Mouse (Mus musculus) thymus, adult 18-20 months (tissue): Measurements from ENCODE around the gene Gm10188.

Experiments
- DNase-seq, 2 experiments: peaks; one replicate each; pipeline ENCODE4 v3.0.0; 2022; ENCODE audit warnings: mixed read lengths in 2 of 2

The Gm10188 gene

GRCm38 (mm10) chr1:132222166-132222565 is 7.4 kb downstream of the Gm10188 start:
- no peak for DNase-seq

DNA sequence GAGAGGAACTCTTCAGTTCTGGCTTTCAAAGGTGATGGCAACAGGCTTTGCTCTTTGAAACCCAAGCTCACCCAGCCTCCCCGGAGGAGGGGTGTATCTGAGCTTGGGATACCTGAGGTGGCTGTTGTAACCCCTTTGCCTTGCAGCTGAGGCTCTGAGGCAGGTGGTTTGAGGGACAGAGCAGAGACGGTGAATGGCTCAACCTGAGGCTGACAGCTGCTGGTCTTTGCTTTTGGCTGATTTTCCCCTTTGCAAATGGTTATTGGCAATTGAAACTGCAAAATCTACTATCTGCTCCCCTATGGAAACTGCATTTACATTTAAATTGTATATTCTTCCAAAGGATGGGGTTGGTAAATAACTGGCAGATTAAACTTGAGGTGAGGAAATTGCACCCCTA is 7.9 kb downstream of the Gm10188 start:
- no peak for DNase-seq

- no peak for DNase-seq
Measured at GRCm38 (mm10) chr1:132216276-132216675, 13.3 kb downstream of the Gm10188 start.

- DNase-seq, result no peak
Measured at GRCm38 (mm10) chr1:132213076-132213475, 16.5 kb downstream of the Gm10188 start.

DNA sequence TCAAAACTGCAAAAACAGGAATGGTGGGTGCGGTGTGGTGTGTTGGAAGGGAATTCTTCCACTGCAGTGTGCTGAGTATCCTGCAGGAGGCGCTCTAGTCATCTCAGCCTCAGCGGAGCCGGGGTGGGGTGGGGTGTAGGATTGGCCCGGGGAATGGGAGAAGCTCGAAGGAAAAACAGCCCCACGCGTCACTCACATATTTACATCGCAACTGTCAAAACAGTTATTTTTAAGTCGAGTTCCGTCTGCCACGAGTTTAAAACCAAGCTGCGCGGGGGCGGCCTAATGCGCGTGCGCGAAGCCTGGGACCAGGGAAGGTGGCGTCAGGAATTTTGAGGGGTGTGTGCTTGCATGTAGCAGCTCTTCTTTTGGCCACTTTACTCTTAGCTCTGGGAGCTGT is 17.3 kb downstream of the Gm10188 start:
- no peak for DNase-seq

- no peak for DNase-seq
Measured at GRCm38 (mm10) chr1:132211672-132212071, 17.9 kb downstream of the Gm10188 start.

DNA sequence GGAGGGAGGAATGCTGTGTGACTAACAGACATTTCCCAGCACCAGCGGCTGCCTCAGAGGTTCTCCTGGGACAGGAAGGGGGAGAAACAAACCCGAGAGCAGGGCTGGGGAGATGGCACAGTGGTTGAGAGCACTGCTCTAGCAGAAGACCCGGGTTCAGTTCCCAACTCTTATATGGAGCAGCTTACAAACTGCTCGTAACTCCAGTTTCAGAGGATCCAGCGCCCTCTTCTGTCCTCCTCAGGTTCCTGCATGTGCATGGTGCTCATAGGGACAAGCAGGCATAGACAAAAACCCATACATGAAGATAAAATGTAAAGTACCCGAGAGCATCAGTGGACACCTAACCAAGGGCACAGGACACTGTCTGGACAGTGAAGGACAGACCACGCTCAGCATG is 18.6 kb downstream of the Gm10188 start:
- no peak for DNase-seq

DNA sequence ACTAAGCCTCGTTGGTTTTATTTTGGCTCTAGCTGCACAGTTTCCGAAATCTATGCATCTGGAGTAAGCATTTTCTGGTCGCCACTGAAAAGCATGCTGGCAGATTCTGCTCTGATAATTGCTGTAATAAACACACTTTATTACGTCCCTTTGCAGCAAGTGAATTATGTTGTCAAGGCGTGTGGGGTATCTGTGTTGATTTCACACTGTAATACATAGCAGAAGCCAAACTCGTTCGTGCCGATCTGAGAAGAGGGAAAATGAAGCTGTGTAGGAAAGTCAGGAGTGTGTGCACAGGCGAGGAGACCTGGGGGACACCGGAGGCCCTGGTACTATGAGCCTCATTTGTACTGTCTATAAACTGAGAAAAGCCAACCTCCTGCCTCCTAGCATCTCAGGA is 20.2 kb downstream of the Gm10188 start:
- no peak for DNase-seq

DNA sequence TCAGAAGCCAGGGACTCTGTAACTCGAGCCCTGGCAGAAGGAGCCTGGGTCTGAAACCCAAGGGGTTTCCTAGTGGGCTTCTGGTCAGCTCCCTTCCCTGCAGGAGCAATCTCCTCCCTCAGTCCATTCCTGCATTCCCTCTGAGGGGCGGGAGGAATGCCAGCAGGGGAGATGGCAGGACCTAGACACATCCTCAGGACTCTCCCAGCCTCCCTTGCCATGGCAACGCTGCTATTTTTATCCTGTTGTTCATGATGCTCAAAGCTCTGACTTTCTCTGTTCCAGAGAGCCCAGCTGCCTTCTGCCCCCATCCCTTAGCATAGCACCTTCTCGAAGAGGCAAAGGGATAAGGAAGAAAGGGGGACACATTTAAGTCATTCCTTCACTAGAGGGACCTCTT is 21.4 kb downstream of the Gm10188 start:
- no peak for DNase-seq

- DNase-seq, result no peak
Measured at GRCm38 (mm10) chr1:132206828-132207227, 22.7 kb downstream of the Gm10188 start.

GRCm38 (mm10) chr1:132205958-132206357 is 23.6 kb downstream of the Gm10188 start:
- DNase-seq, result no peak

DNA sequence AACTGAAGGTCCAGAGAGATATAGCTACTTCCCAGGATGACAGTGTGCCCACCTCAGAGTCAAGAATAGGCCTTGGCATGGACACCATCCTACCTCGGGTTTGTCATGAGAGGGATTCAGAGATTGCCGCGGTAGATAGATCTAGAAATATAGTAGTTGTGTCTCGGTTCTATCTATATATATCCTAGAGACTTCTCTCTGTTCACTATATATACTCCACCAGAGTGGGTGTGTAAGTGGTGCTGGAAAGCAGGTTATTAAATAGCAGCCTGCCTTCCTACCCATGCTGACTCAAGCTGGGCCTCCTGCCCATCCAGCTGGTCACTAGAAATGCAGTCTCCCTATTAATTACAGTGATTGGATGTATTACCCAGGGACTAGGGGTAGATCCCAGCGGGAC is 26.8 kb downstream of the Gm10188 start:
- no peak for DNase-seq

GRCm38 (mm10) chr1:132201936-132202335 is 27.6 kb downstream of the Gm10188 start:
- DNase-seq, result no peak

- DNase-seq, result no peak
Measured at GRCm38 (mm10) chr1:132201511-132201860, 28.1 kb downstream of the Gm10188 start.

DNA sequence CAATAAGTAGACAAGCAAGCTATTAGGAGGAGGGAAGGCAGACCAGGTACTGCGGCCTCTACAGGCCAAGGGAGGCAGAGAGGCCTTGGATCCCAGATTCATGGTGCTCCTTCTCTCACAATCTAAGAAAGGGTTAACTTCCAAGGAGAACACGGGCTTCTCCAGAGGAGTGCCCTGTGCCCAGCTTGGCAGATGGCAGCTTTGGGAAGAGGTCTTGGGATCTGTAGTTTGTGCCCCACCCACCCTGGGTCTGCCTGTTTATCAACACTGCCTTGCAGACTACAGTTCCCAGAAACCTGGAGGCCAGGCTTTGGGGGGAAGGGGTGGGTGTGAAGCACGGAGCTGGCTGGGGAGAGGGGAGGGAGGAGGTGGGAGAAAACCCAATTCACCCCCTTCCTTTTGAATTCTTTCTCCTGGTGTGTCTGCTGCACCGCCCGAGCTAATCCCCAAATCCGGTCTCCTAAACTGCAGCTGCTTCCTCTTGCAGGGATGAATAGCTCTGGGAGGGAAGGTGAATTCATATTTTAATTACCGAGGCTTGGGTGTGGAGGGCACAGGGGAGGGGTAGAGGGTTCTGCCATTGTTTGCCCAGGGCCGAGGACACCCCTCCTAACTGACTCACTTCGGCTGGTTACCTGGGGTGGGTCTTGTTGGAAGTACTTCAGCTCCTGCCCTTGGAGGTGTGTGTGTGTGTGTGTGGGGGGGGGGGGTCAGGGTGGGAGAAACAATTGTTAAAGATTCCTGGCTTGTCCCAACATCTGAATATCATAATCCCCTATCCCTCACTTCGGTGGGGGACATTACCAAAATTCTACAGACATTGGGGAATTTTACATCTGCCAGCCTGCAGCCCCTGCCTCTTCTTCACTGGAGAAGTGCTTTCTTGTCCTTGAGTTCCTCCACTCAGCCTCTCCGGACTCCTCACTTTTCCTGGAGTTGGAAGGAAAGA is 28.7 kb downstream of the Gm10188 start:
- no peak for DNase-seq

DNA sequence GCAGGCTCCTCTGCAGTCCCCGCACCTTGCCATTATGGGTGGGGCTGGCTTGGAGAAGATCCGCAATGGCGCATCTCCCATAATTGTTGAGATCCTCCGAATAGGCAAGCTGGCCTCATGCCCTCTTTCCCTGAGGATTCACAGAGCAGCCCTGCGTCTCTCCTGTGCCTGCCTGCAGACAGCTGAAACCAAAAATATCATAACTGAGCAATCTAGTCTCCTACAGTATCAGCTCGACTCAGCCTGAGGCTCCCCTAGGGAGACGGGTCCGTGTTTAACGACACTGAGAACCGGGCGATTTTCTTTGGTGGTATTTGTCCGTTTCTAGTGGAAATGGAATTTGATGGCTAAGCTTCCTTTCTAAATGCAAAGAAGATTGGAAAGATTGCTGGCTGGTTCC is 29.6 kb downstream of the Gm10188 start:
- no peak for DNase-seq

DNA sequence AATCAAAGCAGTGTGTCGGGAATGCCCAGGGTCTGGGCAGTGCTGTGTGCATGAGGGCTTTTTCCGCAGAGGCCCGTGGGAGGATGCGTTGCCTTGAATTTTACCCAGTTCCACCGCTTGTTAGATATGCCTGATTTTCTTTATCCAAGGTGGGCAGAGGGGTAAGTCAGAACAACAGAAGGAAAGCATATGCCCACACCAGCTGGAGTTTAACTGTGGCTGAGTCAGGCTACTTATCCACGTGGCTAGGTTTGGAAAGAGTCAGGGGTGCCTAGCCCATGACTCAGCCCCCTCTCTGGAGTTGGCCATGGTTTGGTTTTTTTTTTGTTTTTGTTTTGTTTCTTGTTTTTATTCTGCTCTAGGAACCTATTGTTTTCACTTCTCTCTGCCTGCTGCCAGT is 30.3 kb downstream of the Gm10188 start:
- DNase-seq, result no peak

- DNase-seq, result no peak
Measured at GRCm38 (mm10) chr1:132198401-132199071, 31.0 kb downstream of the Gm10188 start.

DNA sequence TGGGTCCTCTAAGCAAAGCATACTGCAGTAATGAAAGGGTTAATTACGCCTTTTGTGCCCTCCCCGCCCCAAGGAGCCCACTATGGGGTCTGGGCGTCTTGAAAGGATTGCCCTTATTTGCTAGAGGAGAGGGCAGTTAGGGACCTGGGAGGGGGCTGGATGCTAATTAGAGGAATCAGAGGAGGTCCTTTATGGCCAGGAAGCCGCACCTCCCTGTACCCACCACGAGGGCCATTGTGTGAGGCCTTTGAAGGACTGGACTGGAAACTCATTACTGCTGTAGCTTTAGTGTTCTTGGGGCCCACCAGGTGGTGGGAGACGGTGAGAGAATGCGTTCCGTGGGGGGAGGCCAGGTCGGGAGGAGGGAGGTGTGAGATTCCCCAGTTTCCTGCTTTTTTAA is 31.9 kb downstream of the Gm10188 start:
- DNase-seq, result no peak

GRCm38 (mm10) chr1:132196337-132196736 is 33.2 kb downstream of the Gm10188 start:
- no peak for DNase-seq

DNA sequence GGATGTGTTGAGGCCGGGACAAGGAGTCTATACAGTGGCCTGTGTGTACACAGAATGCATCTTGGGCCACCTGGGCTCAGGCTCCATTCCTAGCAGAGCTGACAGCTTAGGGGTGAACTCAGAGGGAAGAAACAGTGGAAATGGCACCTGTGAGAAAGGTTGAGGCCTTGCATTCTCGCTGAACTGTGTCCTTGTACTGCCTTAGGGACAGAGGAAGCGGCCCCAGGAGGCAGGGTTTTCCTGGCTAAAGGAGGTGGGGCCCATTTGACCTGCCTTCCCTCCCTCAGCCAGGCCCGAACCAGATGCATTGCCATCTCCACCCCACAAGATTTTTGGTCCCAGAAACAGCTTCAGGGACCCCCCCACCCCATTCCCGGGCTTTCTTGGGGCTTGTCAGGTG is 33.9 kb downstream of the Gm10188 start:
- no peak for DNase-seq

DNA sequence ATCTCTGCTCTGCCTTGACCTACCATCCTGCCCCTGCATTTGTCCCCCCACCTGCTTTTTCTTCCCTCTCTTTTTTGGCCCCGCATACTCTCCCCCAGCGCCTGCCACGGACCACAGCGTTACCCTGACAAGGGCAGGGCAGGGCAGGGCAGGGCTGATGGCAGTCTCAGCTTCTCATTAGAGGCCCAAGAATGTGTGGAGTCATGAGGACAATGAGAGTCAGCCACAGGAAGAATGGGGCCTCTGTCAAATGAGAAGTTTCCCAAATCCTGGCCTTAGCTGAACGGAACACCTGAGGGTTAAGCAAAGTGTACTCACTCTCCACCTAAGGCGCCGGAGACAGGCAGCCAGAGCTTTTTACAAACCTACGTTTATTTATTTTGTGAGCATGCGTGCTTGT is 34.5 kb downstream of the Gm10188 start:
- no peak for DNase-seq

DNA sequence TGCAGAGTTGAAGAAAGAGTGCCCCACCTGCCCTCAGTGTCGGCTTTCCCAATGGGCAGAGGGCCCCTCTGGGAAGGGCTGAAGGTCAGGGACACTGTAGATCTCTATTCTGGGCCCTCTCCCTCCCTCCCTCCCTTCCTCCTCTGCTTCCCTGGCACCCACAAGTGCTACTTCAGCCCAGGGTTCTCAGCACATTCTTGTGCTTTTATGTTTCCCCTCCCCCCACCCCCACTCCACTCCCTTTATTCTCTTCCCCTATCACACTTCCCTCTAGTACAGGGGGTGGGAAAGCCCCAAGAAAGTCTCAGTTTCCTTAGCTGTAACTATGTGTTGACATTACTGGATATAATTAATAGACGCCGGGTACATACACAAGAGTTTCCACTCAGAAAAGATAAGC is 34.9 kb downstream of the Gm10188 start:
- DNase-seq, result no peak

DNA sequence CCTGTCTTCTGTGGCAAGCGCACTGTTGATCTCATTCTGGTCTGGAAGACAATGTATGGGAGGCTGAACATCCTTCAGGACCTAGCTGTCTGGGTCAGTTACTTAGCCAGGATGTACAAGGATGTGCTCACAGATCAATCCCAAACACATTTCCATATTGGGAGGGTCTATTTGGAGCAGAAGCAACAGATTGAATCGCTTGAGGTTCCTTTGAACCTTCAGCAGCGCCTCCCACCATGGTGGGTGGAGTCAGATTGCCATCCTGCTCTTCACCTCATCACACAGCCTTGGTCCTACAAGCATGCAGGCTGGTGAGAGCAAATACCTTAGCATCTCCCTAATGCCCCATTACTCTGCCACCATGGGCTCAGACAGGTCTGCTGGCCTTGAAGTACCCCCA is 35.8 kb downstream of the Gm10188 start:
- DNase-seq, result no peak
